Mouse (Mus musculus) intestine, embryonic 15.5 days (tissue): Measurements from ENCODE around the gene Snapc3. TPM values are rescaled to one million over a fixed set of nuclear protein-coding genes. Genes with fewer than 3 reads are reported as not detected.

Experiments
- ATAC-seq: fragments of 200-750 bp; cut with Nextera tagmentation; 2 replicates; pipeline ENCODE4 v1.8.0; 2017; ENCODE audit warnings: moderate TSS enrichment, moderate library complexity
- H3K27ac ChIP-seq: fragments of 300-500 bp; sonication (generic); 2 replicates; pipeline ENCODE4 v1.5.1; 2015; ENCODE audit warnings: mild to moderate bottlenecking, inconsistent platforms
- H3K27me3 ChIP-seq: fragments of 300-500 bp; sonication (generic); replicated peaks from 2 replicates; pipeline ENCODE4 v1.6.1; 2015; ENCODE audit warnings: inconsistent platforms
- H3K36me3 ChIP-seq: fragments of 300-500 bp; sonication (generic); 2 replicates; pipeline ENCODE4 v1.6.1; 2015; ENCODE audit warnings: inconsistent platforms
- H3K4me1 ChIP-seq: fragments of 300-500 bp; sonication (generic); replicated peaks from 2 replicates; pipeline ENCODE4 v1.6.1; 2015; ENCODE audit warnings: inconsistent platforms
- H3K4me2 ChIP-seq: fragments of 300-500 bp; sonication (generic); replicated peaks from 2 replicates; pipeline ENCODE4 v1.6.1; 2015; ENCODE audit warnings: mild to moderate bottlenecking, inconsistent platforms
- H3K4me3 ChIP-seq: fragments of 300-500 bp; sonication (generic); replicated peaks from 2 replicates; pipeline ENCODE4 v1.5.1; 2015; ENCODE audit warnings: inconsistent platforms
- H3K9ac ChIP-seq: fragments of 300-500 bp; sonication (generic); 2 replicates; pipeline ENCODE4 v1.6.1; 2015; ENCODE audit warnings: inconsistent platforms
- H3K9me3 ChIP-seq: fragments of 300-500 bp; sonication (generic); 2 replicates; pipeline ENCODE4 v1.6.1; 2016; ENCODE audit warnings: inconsistent platforms
- WGBS: fragments of 180-500 bp; shearing (Covaris S2); methylation state at CpG from one replicate; pipeline ENCODE4 v1.1.7; 2015; 5-methylcytosine and 5-hydroxymethylcytosine counted together
- polyA plus RNA-seq: library from polyadenylated mRNA; unstranded; fragments of >200 nt; fragmentation: Nextera tagmentation; extraction: Ambion mirVana; gene quantifications from 2 replicates; pipeline ENCODE4 v1.2.1, GENCODE M21; 2015

Gene Snapc3
- polyA plus RNA-seq, 1 experiment from 2014 or later = 31.4 TPM

GRCm38 (mm10) chr4:83396996-83397770 lies 20.3 kb upstream of the Snapc3 start:
- WGBS = 77% methylated on average over 9 of the region's 9 CpGs
- Histone ChIP-seq H3K4me3 (no peak overlapping the region), H3K4me2 (no peak overlapping the region), H3K4me1 (no peaks in the 10 kb centered on the region), H3K9me3 (no peaks in the 10 kb centered on the region), H3K27me3 (no peaks in the 10 kb centered on the region), H3K27ac (no peak overlapping the region), H3K36me3 (no peaks in the 10 kb centered on the region), H3K9ac (no peak overlapping the region)
- no peak for ATAC-seq

DNA sequence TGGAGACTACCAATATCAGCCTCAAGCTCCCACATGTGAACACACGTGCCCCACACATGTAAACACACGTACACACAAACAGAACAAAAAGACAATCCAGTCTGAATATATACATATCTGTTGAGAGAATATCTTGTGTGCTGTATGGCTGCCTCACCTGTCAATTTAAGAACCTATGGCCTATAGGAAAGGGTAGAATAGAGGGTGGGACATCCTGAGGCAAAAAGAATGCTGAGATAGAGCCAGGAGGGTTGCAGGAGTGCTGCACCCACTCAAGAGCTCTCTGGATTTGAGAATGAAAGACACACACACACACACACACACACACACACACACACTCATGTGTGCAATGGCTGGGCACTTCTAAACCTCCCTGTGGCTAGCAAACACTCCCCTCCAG lies 19.0 kb upstream of the Snapc3 start:
- Histone ChIP-seq H3K9me3 (no peaks in the 10 kb centered on the region), H3K4me1 (no peaks in the 10 kb centered on the region), H3K36me3 (no peaks in the 10 kb centered on the region), H3K4me3 (no peak overlapping the region), H3K9ac (no peak overlapping the region), H3K27ac (no peak overlapping the region), H3K4me2 (no peak overlapping the region), H3K27me3 (no peaks in the 10 kb centered on the region)
- no peak for ATAC-seq
- 71% methylated on average over 2 of the region's 2 CpGs for WGBS

DNA sequence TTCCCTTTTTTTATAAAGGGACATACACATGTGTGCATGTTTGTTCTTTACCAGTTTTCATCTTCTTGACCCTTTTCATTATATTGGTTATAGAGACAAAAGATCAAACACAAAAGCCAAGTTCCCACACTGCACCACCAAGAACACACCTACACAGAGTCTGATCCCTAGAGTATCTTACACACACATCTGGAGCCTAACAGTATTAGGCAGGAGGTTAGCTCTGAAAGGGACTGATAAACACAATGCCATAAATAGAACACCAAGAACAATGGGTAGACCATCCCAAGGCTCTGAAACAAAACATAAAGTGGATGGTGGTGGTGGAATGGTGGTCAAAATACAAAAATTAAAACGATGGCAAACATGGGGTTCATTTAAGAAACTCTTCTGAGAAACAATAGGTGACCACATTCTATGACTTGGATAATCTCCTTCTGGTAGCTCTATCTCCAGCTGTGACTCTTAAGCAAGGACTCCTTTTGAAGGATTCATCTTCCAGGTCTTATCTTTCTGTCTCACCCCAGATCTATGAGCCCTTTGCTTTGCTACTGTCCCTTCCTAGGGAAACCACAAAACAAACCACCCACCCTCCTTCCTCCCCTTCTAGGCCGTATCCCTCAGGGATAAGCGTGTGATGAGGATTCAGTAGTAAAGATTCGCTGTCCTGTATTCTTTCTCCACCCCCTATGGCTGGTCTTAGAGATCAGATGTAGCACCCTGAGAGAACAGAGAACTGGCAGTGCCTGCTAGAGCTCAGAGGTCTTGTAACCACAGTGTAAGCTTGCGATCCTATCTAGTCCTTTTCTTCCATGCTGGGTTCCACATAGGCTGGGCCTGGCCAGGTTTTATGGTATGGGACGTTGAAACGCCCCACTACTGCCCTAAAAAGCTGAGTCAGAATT lies 16.6 kb upstream of the Snapc3 start:
- Histone ChIP-seq H3K9me3 (no peaks in the 10 kb centered on the region), H3K27me3 (no peaks in the 10 kb centered on the region), H3K4me2 (no peak overlapping the region), H3K9ac (no peak overlapping the region), H3K4me1 (no peaks in the 10 kb centered on the region), H3K27ac (no peak overlapping the region), H3K4me3 (no peak overlapping the region), H3K36me3 (no peaks in the 10 kb centered on the region)
- ATAC-seq = no peak
- WGBS = 85% methylated on average over 7 of the region's 7 CpGs

DNA sequence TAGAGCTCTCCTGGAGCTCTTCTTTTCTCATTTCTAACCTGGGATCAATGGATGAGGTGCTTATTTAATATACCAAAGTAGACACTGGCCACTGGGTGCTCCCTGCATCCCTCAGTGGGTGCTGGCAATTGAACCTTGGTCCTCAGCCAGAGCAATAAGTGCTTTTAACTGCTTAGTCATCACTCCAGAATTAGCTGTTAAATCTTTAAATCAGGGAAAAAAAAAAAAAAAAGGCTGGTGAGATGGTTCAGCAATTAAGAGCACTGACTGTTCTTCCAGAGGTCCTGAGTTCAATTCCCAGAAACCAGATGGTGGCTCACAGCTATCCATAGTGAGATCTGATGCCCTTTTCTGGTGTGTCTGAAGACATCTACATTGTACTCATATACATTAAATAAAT lies 15.8 kb upstream of the Snapc3 start:
- Histone ChIP-seq H3K36me3 (no peaks in the 10 kb centered on the region), H3K9ac (no peak overlapping the region), H3K4me3 (no peak overlapping the region), H3K27ac (no peak overlapping the region), H3K4me2 (no peak overlapping the region), H3K27me3 (no peaks in the 10 kb centered on the region), H3K4me1 (no peaks in the 10 kb centered on the region), H3K9me3 (no peaks in the 10 kb centered on the region)
- no peak for ATAC-seq

- H3K9me3 ChIP-seq = no peaks in the 10 kb centered on the region
- H3K36me3 ChIP-seq = no peaks in the 10 kb centered on the region
- no peak for ATAC-seq
- no peaks in the 10 kb centered on the region for H3K27me3 ChIP-seq
- no peak overlapping the region for H3K9ac ChIP-seq
- H3K4me2 ChIP-seq = no peak overlapping the region
- 93% methylated on average over 6 of the region's 6 CpGs for WGBS
- H3K27ac ChIP-seq = no peak overlapping the region
- H3K4me1 ChIP-seq = no peaks in the 10 kb centered on the region
- H3K4me3 ChIP-seq = no peak overlapping the region
Observed at GRCm38 (mm10) chr4:83407688-83408087, 9.8 kb upstream of the Snapc3 start.

- no peaks in the 10 kb centered on the region for H3K9me3 ChIP-seq
- H3K9ac ChIP-seq = no peak overlapping the region
- ATAC-seq = no peak
- no peak overlapping the region for H3K27ac ChIP-seq
- 95% methylated on average over 4 of the region's 4 CpGs for WGBS
- H3K4me3 ChIP-seq = no peak overlapping the region
- H3K36me3 ChIP-seq = no peaks in the 10 kb centered on the region
- no peak overlapping the region for H3K4me2 ChIP-seq
- H3K27me3 ChIP-seq = no peaks in the 10 kb centered on the region
- H3K4me1 ChIP-seq = no peaks in the 10 kb centered on the region
Observed at GRCm38 (mm10) chr4:83409867-83410505, 7.5 kb upstream of the Snapc3 start.

- Histone ChIP-seq H3K36me3 (no peaks in the 10 kb centered on the region), H3K4me1 (no peaks in the 10 kb centered on the region), H3K27me3 (no peaks in the 10 kb centered on the region), H3K9me3 (no peaks in the 10 kb centered on the region), H3K4me3 (no peak overlapping the region), H3K27ac (no peak overlapping the region), H3K9ac (no peak overlapping the region), H3K4me2 (no peak overlapping the region)
- 66% methylated on average over 3 of the region's 3 CpGs for WGBS
- no peak for ATAC-seq
Observed at GRCm38 (mm10) chr4:83412060-83412459, 5.5 kb upstream of the Snapc3 start.

DNA sequence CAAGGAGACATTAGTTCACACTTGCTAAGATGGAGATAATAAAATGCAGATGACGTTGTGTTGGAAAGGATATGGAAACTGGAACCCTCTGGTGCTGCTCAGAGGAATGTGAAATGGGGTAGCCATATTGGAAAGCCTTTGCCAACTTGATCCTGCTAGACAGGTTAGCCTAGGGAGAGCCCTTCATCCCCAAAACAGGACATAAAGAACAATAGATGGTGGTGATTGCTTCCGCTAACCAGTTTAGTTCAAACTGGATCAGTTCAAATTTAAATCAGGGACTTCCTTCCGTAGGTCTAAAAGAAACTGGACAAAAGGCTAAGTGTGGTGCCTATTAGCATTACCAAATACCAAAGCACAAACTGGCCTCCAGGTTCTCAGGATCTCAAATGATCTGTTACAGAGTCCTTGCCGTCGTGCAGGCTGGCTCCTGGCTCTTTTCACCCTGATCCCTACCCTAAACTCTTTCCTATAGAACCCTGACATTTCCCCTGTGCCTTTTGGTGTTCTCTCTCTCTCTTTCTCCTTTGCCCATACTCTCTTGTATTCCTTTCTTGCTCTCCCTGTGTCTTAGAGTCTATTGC lies 3.2 kb upstream of the Snapc3 start:
- no peak for ATAC-seq
- H3K4me3 ChIP-seq = no peak overlapping the region

DNA sequence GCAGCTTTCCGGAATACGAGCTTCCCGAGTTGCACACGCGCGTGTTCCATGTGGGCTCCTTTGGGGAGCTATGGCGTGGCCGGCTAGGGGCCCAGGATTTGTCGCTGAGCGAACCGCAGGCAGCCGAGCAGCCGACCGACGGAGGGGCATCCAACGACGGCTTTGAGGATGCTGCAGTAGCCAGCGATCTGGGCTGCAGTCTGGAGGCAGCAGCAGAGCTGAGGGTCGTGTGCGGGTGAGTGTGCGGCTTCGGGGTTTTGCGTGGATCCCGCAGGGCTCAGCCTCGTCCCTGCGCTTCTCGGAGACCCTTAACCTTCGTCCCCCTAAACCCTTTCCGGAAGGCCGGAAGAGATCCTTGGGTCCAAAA lies 279 bp downstream of the Snapc3 start:
- WGBS = under 1% methylated on average over 30 of the region's 30 CpGs
- peak overlapping the region; percentile 94 for H3K4me3 ChIP-seq
- peak overlapping the region; percentile 54 for H3K27ac ChIP-seq
- no peaks in the 10 kb centered on the region for H3K36me3 ChIP-seq
- peaks cover 7% of the 10 kb centered on the region for H3K4me1 ChIP-seq
- ATAC-seq = peak; percentile 67
- no peaks in the 10 kb centered on the region for H3K9me3 ChIP-seq
- peak overlapping the region; percentile 91 for H3K9ac ChIP-seq
- no peaks in the 10 kb centered on the region for H3K27me3 ChIP-seq
- H3K4me2 ChIP-seq = peak overlapping the region; percentile 61

More for the DNA sequence above, 3.2 kb upstream of the Snapc3 start:
- no peaks in the 10 kb centered on the region for H3K9me3 ChIP-seq
- H3K9ac ChIP-seq = no peak overlapping the region
- WGBS = 77% methylated on average over 5 of the region's 5 CpGs
- peaks cover 7% of the 10 kb centered on the region for H3K4me1 ChIP-seq
- no peaks in the 10 kb centered on the region for H3K36me3 ChIP-seq
- no peaks in the 10 kb centered on the region for H3K27me3 ChIP-seq
- H3K4me2 ChIP-seq = no peak overlapping the region
- no peak overlapping the region for H3K27ac ChIP-seq

GRCm38 (mm10) chr4:83418781-83419180 lies 1.3 kb downstream of the Snapc3 start:
- peak overlapping the region; percentile 94 for H3K4me3 ChIP-seq
- H3K27me3 ChIP-seq = no peaks in the 10 kb centered on the region
- no peaks in the 10 kb centered on the region for H3K9me3 ChIP-seq
- no peaks in the 10 kb centered on the region for H3K36me3 ChIP-seq
- ATAC-seq = no peak
- no peak overlapping the region for H3K27ac ChIP-seq
- WGBS = 64% methylated on average over 2 of the region's 2 CpGs
- no peak overlapping the region for H3K9ac ChIP-seq
- peaks cover 7% of the 10 kb centered on the region for H3K4me1 ChIP-seq
- peak overlapping the region; percentile 61 for H3K4me2 ChIP-seq

- H3K36me3 ChIP-seq = peaks cover 18% of the 10 kb centered on the region
- H3K9me3 ChIP-seq = no peaks in the 10 kb centered on the region
- H3K4me1 ChIP-seq = peaks cover 4% of the 10 kb centered on the region
- no peak overlapping the region for H3K4me3 ChIP-seq
- H3K27ac ChIP-seq = no peak overlapping the region
- no peaks in the 10 kb centered on the region for H3K27me3 ChIP-seq
- ATAC-seq = no peak
- WGBS = 95% methylated on average over 6 of the region's 6 CpGs
- no peak overlapping the region for H3K4me2 ChIP-seq
- no peak overlapping the region for H3K9ac ChIP-seq
Observed at GRCm38 (mm10) chr4:83423641-83424040, 6.1 kb downstream of the Snapc3 start.

GRCm38 (mm10) chr4:83425119-83425518 lies 7.6 kb downstream of the Snapc3 start:
- Histone ChIP-seq H3K9me3 (no peaks in the 10 kb centered on the region), H3K36me3 (peaks cover 21% of the 10 kb centered on the region), H3K27ac (no peak overlapping the region), H3K27me3 (no peaks in the 10 kb centered on the region), H3K4me3 (no peak overlapping the region), H3K4me2 (no peak overlapping the region), H3K9ac (no peak overlapping the region), H3K4me1 (no peaks in the 10 kb centered on the region)
- 95% methylated on average over 4 of the region's 4 CpGs for WGBS
- ATAC-seq = no peak
